Mouse (Mus musculus): ENCODE data around the gene Anxa4.

- TF ChIP-seq GATA1 (IDR thresholded peaks at IDR 0.05; ENCODE audit: borderline replicate concordance, low read length), result no peak
- no peak for TF ChIP-seq FLI1 (IDR thresholded peaks at IDR 0.05; ENCODE audit: low read length)
Observed at GRCm38 (mm10) chr6:86697903-86698302, 95.5 kb downstream of the Anxa4 start.

All from megakaryocyte, embryonic 14.5 days (primary cell).